Mouse (Mus musculus) CD8-positive naive resting alpha-beta T cell, adult 2 months (primary cell): ENCODE results near the gene Ankrd6.

ENCODE experiments used
- DNase-seq, 2 experiments: peaks; one replicate each; pipeline ENCODE4 v3.0.0; 2022; ENCODE audit warnings: low read depth in 2 of 2, low spot score in 2 of 2

Gene Ankrd6

DNA sequence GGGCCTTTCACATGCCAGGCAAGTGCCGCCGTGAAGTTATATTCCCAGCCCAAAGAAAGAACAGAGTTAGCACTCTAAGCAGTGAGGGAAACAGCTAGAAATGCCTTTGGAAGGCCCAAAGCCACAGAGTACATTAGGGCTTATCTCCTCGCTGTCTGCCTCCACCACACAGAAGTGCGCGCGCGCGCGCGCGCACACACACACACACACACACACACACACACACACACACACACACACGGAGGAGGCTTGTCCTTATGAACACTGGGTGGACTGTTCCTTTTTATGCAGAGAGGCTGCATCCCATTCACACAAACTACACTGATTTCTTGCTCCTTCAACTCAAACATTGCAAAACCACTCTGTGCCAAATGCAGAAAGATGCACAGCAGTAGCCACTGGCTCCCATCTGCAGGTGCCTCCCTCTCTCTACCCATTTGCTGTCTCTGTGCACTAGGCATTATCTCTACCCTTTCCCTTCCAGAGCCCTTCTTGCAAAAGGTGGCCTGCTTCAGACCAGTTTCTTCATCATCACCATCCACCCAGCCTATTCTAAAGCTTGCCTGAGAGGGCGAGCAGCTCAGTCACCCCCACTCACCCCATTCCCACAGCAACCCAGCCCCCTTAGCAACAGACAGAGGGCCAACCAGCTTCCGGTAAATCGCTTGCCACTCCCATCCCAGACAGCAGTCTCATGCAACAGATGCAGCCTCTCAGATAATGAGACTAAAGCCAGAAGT is 88.5 kb downstream of the Ankrd6 start:
- DNase-seq, result peak in 1 of 2 experiments; percentile 38

GRCm38 (mm10) chr4:32860184-32860965 is 90.3 kb downstream of the Ankrd6 start:
- DNase-seq, result no peak

- DNase-seq, result no peak
Measured at GRCm38 (mm10) chr4:32855580-32855979, 95.1 kb downstream of the Ankrd6 start.

- DNase-seq, result no peak
Measured at GRCm38 (mm10) chr4:32854956-32855355, 95.7 kb downstream of the Ankrd6 start.

GRCm38 (mm10) chr4:32853609-32854188 is 96.9 kb downstream of the Ankrd6 start:
- no peak for DNase-seq

DNA sequence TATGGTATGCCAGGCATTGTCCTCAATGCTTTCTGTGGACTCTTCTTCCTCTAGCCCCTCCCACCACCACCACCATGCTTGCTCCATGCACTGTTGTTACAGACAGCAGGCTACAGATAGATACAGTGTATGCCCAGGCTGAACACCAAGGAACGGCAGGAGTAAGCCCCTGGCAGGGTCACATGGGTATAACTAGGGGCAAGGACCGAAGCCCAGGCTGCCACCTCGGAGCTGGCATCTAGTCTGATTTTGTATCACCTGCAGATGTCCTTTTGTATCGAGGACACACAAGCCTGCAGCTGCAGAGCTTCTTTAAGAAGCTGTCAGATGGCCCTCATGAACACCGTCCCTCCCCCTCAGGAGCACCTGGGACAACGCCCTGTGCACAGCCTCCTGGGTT is 97.8 kb downstream of the Ankrd6 start:
- no peak for DNase-seq

GRCm38 (mm10) chr4:32852294-32852693 is 98.3 kb downstream of the Ankrd6 start:
- DNase-seq, result no peak

DNA sequence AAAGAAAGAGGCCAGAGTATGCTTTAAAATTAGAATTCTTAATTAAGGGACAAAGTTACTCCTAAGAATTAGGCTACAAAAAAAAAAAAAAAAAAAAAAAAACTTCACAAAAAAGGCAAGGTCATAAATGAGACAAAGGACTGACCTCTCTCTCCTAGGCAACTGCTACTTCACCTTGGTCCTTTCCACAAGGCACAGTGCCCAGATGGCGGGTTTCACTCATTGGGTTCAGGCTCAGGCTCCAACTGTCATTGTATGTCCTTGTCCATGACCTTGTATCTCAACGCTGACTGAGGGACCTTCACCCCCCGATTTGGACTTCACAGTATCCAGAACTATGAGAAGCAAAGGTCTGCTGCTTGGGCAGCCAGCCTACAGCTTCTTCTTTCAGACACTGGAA is 112.2 kb downstream of the Ankrd6 start:
- DNase-seq, result no peak

- DNase-seq, result no peak
Measured at GRCm38 (mm10) chr4:32836071-32836470, 114.6 kb downstream of the Ankrd6 start.

- no peak for DNase-seq
Measured at GRCm38 (mm10) chr4:32834541-32834940, 116.1 kb downstream of the Ankrd6 start.

DNA sequence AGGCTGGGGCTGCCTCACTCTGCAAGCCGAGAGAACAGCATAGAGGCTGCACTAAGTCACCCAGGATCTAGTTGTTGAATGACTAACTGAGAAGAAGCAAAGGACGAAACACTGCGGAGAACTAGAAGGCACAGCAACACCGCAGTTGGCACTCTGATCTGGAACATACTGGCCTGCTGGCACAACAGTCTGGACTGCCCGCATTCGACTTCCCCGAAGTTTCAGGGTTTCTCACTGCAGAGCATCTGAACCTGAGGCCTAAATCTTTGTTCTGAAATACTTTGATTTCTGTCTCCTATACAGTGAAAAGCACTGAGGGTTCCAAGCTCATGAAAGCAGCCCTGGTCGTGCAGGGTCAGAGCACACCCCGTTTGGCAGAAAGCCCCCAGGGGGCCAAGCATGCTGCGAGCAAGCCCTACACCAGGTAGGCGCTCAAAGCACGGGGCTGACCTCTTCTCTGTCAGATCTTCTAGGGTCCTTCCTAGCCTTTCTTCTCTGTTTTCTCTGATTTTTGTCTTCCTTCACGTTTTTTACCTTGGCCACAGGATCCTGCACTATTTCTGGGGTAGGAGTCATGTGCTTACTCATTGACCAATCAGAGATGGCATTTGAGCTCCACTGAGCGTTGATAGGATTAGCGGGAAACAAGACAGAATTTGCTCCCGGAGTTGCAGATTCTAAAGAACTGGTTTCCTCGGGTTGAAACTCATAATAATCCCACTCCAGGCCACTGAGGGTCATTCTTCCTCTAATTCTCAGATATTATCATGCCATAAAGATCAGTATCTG is 117.0 kb downstream of the Ankrd6 start:
- DNase-seq, result no peak

DNA sequence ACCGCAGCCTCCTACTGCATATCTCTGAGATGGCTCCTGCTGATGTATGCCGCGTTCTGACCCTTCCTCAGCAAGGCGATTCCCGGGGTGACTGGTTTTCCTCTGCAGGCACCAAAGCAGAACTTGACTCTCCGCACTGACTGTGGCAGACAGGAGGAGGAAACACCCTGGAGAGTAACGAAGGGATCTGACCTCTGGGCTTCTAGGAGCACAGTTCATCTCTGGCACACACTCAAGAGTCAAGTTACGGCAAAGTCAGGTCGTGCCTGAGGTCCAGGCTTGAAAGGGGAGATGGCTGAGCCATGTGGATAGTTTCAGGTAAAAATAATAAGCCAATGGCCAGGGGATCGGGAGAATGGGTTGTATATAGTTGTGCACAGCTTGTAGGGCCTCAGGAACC is 121.3 kb downstream of the Ankrd6 start:
- no peak for DNase-seq

- no peak for DNase-seq
Measured at GRCm38 (mm10) chr4:32828385-32829077, 122.1 kb downstream of the Ankrd6 start.

GRCm38 (mm10) chr4:32826925-32827324 is 123.7 kb downstream of the Ankrd6 start:
- DNase-seq, result no peak

GRCm38 (mm10) chr4:32824254-32824653 is 126.4 kb downstream of the Ankrd6 start:
- DNase-seq, result no peak

GRCm38 (mm10) chr4:32820676-32821075 is 130.0 kb downstream of the Ankrd6 start:
- no peak for DNase-seq

- no peak for DNase-seq
Measured at GRCm38 (mm10) chr4:32817478-32817877, 133.2 kb downstream of the Ankrd6 start.

- DNase-seq, result no peak
Measured at GRCm38 (mm10) chr4:32800577-32801170, 150.0 kb downstream of the Ankrd6 start.

DNA sequence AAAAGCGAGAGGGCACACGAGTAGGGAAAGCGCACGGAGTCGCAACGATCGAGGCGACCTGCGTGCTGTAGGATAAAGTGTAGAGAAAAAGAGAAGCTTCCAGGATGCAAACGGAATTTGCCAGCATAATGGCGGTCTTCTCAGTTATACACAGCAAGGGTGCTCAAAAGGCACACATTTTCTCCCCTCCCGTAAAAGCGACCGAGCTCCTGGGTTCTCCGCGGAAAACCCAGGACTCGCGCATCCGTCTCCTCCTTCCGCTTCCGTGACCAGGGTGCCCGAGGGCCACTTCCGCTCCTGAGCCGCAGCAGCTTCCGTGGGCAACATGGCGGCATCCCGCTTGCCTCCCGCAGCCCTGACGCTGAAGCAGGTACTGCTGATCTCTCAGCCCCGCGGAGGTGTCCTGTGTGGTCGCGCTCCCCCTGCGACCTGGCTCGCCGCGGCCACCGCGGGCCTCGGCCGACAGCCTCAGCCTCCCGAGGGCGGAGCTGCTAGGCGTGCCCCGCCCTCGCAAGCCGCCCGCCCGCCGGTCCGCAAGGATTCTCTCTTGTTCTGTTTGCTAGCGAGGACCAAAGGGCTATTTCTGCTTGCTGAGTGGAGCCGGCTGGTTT is 150.6 kb downstream of the Ankrd6 start, which contains the start of gene Lyrm2:
Lyrm2 (plus strand) TSS at position 288 of the 611 bp plus-strand sequence.
- peak; percentile 75 to 78 for DNase-seq

GRCm38 (mm10) chr4:32798976-32799375 is 151.7 kb downstream of the Ankrd6 start:
- no peak for DNase-seq
